Mouse (Mus musculus) kidney, embryonic 16.5 days (tissue): ENCODE results near the gene Terb2. TPM values are rescaled to one million over a fixed set of nuclear protein-coding genes. Genes with fewer than 3 reads are reported as not detected.
A peak's percentile ranks its signal among the peaks of the same experiment; 100 is the strongest.

ENCODE experiments used
- ATAC-seq: fragments of 200-750 bp; cut with Nextera tagmentation; 2 replicates; pipeline ENCODE4 v1.8.0; 2017; ENCODE audit warnings: moderate TSS enrichment; ENCODE audit not compliant: low FRiP score, low TSS enrichment
- H3K27ac ChIP-seq: fragments of 300-500 bp; sonication (generic); 2 replicates; pipeline ENCODE4 v1.5.1; 2014; ENCODE audit warnings: low read length
- H3K27me3 ChIP-seq: fragments of 300-500 bp; sonication (generic); 2 replicates; pipeline ENCODE4 v1.6.1; 2014; ENCODE audit warnings: low read length, control low read depth, mixed read lengths; ENCODE audit not compliant: insufficient read depth
- H3K36me3 ChIP-seq: fragments of 300-500 bp; sonication (generic); 2 replicates; pipeline ENCODE4 v1.6.1; 2014; ENCODE audit warnings: low read length, control low read depth, mixed read lengths; ENCODE audit not compliant: insufficient read depth
- H3K4me1 ChIP-seq: fragments of 300-500 bp; sonication (generic); 2 replicates; pipeline ENCODE4 v1.6.1; 2014; ENCODE audit warnings: low read length, control low read depth, mixed read lengths; ENCODE audit not compliant: insufficient read depth
- H3K4me2 ChIP-seq: fragments of 300-500 bp; sonication (generic); replicated peaks from 2 replicates; pipeline ENCODE4 v1.6.1; 2014; ENCODE audit warnings: low read depth, low read length
- H3K4me3 ChIP-seq: fragments of 300-500 bp; sonication (generic); 2 replicates; pipeline ENCODE4 v1.5.1; 2014; ENCODE audit warnings: mild to moderate bottlenecking, low read length
- H3K9ac ChIP-seq: fragments of 300-500 bp; sonication (generic); replicated peaks from 2 replicates; pipeline ENCODE4 v1.6.1; 2014; ENCODE audit warnings: low read length
- H3K9me3 ChIP-seq: fragments of 300-500 bp; sonication (generic); 2 replicates; pipeline ENCODE4 v1.6.1; 2016; ENCODE audit warnings: low read length, control low read depth
- WGBS: fragments of 180-500 bp; shearing (Covaris S2); extraction: QIAGEN DNeasy Blood & Tissue Kit; methylation state at CpG from one replicate; pipeline ENCODE4 v1.1.7; 2014; 5-methylcytosine and 5-hydroxymethylcytosine counted together
- polyA plus RNA-seq: library from polyadenylated mRNA; unstranded; fragments of >200 nt; fragmentation: Nextera tagmentation; extraction: Ambion mirVana; gene quantifications from 2 replicates; pipeline ENCODE4 v1.2.1, GENCODE M21; 2015

Gene Terb2
- polyA plus RNA-seq, 1 experiment from 2014 or later = not detected

DNA sequence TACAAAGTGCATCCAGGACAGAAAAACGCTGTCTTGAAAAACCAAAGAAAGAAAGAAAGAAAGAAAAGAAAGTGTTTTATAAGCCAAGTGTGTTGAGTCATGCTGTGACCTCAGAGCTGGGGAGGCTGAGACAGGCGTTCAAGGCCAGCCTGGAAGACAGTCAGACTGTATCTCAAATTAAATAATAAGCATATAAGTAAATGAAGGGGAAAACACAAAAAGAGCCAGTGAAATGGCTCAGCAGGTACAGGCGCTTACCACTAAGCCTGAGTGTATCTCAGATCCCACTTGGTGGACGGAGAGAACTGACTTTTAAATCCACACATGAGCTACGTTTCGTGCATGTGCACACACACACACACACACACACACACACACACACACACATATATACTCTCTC lies 36.8 kb upstream of the Terb2 start:
- H3K4me3 ChIP-seq = no peak overlapping the region; the same call in 1 of the 2 replicates
- 89% methylated on average over 6 of the region's 6 CpGs for WGBS
- ATAC-seq = no peak

DNA sequence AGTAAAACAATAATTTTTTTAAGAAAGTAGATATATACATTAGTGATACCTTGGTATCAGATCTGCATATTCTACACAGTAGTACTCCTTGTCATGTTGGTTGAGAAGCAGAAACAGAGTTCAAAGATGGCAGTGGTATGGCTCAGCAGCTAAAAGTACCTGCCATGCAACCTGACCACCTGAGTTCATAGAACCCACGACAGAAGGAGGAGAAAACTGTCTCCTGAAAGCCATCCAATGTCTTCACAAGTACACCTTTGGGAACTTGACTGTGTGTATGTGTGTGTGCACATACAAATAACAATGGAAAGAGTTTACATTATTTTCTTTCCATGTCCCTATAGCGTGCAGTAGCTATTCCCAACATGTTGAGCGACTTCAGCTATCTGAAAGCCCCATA lies 36.4 kb upstream of the Terb2 start:
- Histone ChIP-seq H3K27ac (no peak overlapping the region), H3K9me3 (no peaks in the 10 kb centered on the region), H3K4me2 (no peak overlapping the region), H3K4me3 (no peak overlapping the region), H3K4me1 (peaks cover 3% of the 10 kb centered on the region; the same call in 1 of the 2 replicates), H3K36me3 (no peaks in the 10 kb centered on the region), H3K27me3 (no peaks in the 10 kb centered on the region), H3K9ac (no peak overlapping the region)
- WGBS = 91% methylated on average over 3 of the region's 3 CpGs
- no peak for ATAC-seq

More for the DNA sequence above, 36.8 kb upstream of the Terb2 start:
- Histone ChIP-seq H3K36me3 (no peaks in the 10 kb centered on the region), H3K27ac (no peak overlapping the region), H3K27me3 (no peaks in the 10 kb centered on the region), H3K9ac (no peak overlapping the region), H3K4me1 (peaks cover 3% of the 10 kb centered on the region; the same call in 1 of the 2 replicates), H3K4me2 (peak overlapping the region; percentile 81; the same call in 1 of the 2 replicates), H3K9me3 (no peaks in the 10 kb centered on the region)

DNA sequence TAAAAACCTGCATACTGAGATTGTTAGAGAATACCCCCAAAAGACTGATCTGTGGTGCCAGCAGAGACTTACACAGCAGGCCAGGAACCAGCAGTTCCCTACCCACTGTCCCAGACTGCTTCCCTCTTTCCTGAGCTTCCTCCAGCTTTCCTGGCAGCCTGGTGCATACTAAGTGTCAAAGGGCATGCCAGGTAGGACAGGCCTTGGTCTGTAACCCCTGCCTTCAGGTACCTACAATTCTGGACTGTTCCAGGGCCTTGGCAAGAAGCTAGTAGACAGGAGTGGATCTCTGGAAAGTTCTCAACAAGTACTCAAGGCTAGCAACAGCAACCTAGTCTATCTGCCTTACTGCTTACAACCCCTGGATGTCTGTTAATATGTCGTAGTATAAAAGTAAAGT lies 34.9 kb upstream of the Terb2 start:
- WGBS = 88% methylated on average over 1 of the region's 1 CpGs
- no peaks in the 10 kb centered on the region for H3K27me3 ChIP-seq

DNA sequence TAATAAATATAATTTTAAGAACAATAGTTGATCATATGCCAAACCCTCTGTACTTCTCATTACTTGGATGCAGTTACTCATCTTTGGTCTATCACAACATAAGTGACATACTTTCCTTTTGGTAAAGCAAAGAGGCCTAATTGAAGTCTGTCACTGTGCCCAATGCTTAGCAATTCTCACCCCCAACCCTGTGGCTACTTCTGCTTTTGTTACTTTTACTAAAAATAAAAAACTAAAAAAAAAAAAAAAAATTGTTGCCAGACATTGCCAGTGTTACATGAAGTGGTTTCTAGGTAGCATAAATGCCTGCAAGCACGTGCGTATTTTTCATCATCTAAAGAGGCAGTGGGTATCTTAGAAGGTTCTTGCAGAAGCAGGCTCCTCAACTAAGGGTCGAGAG lies 33.2 kb upstream of the Terb2 start:
- Histone ChIP-seq H3K4me1 (no peaks in the 10 kb centered on the region; the same call in 1 of the 2 replicates), H3K9me3 (no peaks in the 10 kb centered on the region), H3K27me3 (no peaks in the 10 kb centered on the region), H3K36me3 (no peaks in the 10 kb centered on the region), H3K4me2 (no peak overlapping the region), H3K4me3 (no peak overlapping the region), H3K27ac (no peak overlapping the region), H3K9ac (no peak overlapping the region)
- no peak for ATAC-seq
- 72% methylated on average over 3 of the region's 3 CpGs for WGBS

More for the DNA sequence above, 34.9 kb upstream of the Terb2 start:
- H3K36me3 ChIP-seq = no peaks in the 10 kb centered on the region
- H3K9me3 ChIP-seq = no peaks in the 10 kb centered on the region
- H3K4me1 ChIP-seq = peaks cover 3% of the 10 kb centered on the region; the same call in 1 of the 2 replicates
- no peak overlapping the region for H3K4me3 ChIP-seq
- no peak overlapping the region for H3K9ac ChIP-seq
- no peak overlapping the region for H3K27ac ChIP-seq
- ATAC-seq = no peak
- no peak overlapping the region for H3K4me2 ChIP-seq

DNA sequence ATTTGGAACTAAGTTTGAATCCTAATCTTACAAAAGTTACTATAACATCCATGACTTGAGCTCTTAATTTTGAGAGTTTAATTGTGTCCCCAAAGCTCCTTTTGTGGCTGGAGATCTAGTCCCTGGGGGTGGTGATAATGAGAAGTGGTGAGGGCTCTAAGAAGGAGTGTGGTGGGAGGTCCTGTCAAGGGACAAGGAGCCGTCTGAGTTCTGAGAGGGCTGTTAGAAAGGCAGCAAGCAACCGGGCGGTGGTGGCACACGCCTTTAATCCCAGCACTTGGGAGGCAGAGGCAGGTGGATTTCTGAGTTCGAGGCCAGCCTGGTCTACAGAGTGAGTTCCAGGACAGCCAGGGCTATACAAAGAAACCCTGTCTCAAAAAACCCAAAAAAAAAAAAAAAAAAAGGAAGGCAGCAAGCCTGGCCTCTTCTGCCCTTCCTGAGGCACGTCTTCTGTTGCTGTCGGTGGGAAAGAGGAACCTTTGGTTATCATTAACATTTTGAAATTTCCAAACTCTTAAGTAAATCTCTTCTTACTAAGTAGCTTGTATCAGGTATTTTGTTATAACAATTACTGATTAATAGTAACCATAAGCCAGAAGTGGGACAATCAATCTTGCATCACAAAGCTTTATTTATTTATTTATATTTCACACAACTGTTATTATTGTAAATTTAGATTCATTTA lies 32.2 kb upstream of the Terb2 start:
- 91% methylated on average over 6 of the region's 7 CpGs for WGBS
- Histone ChIP-seq H3K27me3 (no peaks in the 10 kb centered on the region), H3K36me3 (no peaks in the 10 kb centered on the region), H3K9me3 (no peaks in the 10 kb centered on the region), H3K4me3 (no peak overlapping the region), H3K4me1 (no peaks in the 10 kb centered on the region; the same call in 1 of the 2 replicates), H3K27ac (no peak overlapping the region), H3K4me2 (no peak overlapping the region), H3K9ac (no peak overlapping the region)
- ATAC-seq = no peak

DNA sequence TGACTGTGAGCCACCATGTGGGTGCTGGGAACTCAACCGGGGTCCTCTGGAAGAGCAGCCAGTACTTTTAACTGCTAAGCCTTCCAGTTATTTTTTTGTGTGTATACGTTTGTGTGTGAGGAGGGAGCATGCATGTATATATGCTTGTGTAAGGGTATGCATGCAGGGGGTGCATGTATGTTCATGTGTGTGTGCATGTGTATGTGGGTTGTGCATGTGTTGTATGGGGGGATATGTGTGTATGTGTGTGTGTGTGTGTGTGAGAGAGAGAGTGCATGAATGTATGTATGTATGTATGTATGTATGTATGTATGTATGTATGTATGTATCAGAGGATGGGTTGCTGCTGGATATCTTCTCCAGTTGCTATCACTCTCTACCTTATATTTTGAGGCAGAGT lies 31.6 kb upstream of the Terb2 start:
- no peaks in the 10 kb centered on the region for H3K27me3 ChIP-seq
- no peaks in the 10 kb centered on the region for H3K9me3 ChIP-seq
- no peaks in the 10 kb centered on the region for H3K36me3 ChIP-seq
- no peaks in the 10 kb centered on the region for H3K4me1 ChIP-seq
- 94% methylated on average over 2 of the region's 2 CpGs for WGBS
- no peak for ATAC-seq
- no peak overlapping the region for H3K27ac ChIP-seq
- H3K4me2 ChIP-seq = no peak overlapping the region
- H3K4me3 ChIP-seq = no peak overlapping the region
- H3K9ac ChIP-seq = no peak overlapping the region

DNA sequence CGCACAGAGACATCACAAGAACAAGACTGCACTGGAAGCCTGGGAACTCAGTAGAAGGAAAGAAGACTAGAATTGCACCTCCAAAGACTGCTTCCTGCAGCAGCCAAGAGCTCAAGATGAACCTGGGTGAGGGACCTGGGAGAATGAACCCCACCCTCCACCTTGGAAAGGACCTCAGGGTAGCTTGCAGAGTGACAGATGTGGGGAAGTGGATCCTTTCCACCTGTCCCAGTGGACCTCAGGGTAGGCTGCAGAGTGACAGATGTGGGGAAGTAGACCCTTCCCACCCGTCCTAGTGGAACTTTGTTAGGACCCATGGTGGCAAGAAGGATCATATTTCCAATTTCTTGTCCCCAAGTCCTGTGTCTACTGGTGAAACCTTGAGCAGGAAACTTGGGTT lies 30.8 kb upstream of the Terb2 start:
- H3K36me3 ChIP-seq = no peaks in the 10 kb centered on the region
- WGBS = 74% methylated on average over 2 of the region's 2 CpGs
- H3K9me3 ChIP-seq = no peaks in the 10 kb centered on the region
- no peaks in the 10 kb centered on the region for H3K4me1 ChIP-seq
- H3K27me3 ChIP-seq = no peaks in the 10 kb centered on the region
- no peak overlapping the region for H3K4me3 ChIP-seq
- no peak overlapping the region for H3K27ac ChIP-seq
- no peak overlapping the region for H3K9ac ChIP-seq
- H3K4me2 ChIP-seq = no peak overlapping the region
- no peak for ATAC-seq

DNA sequence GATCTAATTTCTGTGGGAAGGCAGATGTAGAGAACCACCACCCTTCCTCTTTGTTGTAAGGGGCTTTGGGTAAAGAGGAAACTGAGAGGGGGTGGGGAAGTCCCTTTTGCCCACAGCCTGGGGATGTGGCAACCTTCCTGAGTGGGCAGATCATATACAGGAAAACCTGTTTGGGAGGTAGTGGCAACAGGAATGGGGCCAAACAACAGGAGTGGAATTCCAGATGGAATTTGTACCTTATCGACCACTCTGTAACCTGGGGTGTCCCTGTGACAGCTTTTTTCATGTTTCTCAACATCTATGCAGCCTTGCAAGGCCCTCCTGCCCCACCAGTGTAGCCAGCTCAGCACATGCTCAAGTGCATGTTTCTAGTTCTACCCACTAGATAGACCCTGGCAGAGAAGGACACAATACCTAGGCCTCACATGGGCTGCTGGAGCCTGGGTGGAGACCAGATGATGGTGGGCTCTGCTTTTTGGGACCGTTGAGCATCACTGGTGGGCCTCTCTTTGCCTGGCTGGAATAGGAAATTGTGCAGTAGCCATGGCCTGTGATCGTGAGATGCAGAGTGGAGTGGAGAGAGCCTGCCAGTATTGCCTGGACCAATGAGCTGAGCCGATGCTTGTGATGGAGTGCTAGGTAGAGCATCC lies 29.9 kb upstream of the Terb2 start:
- Histone ChIP-seq H3K36me3 (no peaks in the 10 kb centered on the region), H3K4me3 (no peak overlapping the region), H3K4me1 (peaks cover under 1% of the 10 kb centered on the region), H3K9ac (no peak overlapping the region), H3K4me2 (no peak overlapping the region), H3K27me3 (no peaks in the 10 kb centered on the region), H3K9me3 (no peaks in the 10 kb centered on the region), H3K27ac (no peak overlapping the region)
- no peak for ATAC-seq
- WGBS = 92% methylated on average over 4 of the region's 4 CpGs

DNA sequence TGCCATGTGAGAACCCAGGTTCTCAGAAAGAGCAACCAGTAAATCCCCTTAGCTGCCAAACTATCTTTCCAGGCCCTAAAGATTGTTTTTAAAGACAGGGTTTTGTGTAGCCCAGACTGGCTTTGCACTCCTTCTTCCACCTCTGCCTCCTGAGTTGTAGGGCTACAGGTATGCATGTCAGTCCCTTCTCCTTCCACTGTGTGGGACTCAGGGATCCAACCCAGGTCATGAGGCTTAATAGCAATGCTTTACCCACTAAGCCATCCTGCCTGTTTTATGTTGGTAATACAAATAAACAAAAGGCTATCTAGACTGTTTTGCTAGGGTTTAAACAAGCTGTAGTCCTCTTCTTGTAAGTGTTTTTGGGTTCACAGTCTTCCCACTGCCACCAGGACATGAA lies 28.5 kb upstream of the Terb2 start:
- Histone ChIP-seq H3K27ac (no peak overlapping the region), H3K9ac (no peak overlapping the region), H3K4me3 (no peak overlapping the region), H3K4me2 (no peak overlapping the region), H3K4me1 (peaks cover 8% of the 10 kb centered on the region), H3K9me3 (no peaks in the 10 kb centered on the region), H3K27me3 (no peaks in the 10 kb centered on the region), H3K36me3 (no peaks in the 10 kb centered on the region)
- ATAC-seq = no peak

DNA sequence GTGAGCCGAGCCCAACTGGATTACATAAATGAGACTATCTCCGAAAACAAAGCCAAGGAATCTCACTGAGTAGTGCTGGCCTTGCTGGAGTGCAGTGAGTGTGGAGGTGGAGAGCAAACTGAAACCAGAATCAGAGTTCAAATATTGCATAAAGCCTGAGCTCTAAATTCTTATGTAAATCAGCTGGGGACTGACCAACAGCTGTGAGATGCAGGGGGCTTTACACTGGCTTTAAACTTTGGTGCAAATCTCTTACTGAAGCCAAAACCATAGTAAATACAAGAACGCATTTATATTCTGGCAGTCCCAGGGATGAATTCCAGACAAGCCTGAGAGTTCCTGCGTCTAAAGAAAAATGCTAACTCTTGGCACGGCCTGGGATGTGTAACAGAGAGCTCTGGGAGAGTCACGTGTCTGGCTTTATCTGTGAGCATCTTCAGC lies 27.7 kb upstream of the Terb2 start:
- Histone ChIP-seq H3K9me3 (no peaks in the 10 kb centered on the region), H3K4me2 (no peak overlapping the region), H3K4me1 (peaks cover 8% of the 10 kb centered on the region), H3K27ac (no peak overlapping the region), H3K36me3 (no peaks in the 10 kb centered on the region), H3K27me3 (no peaks in the 10 kb centered on the region), H3K9ac (no peak overlapping the region), H3K4me3 (no peak overlapping the region)
- ATAC-seq = no peak
- 61% methylated on average over 6 of the region's 6 CpGs for WGBS
